Mouse (Mus musculus) embryonic facial prominence, embryonic 11.5 days (tissue): ENCODE data around the gene Dnajc14. TPM values are rescaled to one million over a fixed set of nuclear protein-coding genes. Genes with fewer than 3 reads are reported as not detected.
"Not testable (repeated sequence)": the region's sequence is repeated elsewhere in the genome, so short reads cannot be mapped to it uniquely, and the experiment has no call there.

ENCODE experiments used
- ATAC-seq: fragments of 200-750 bp; cut with Nextera tagmentation; replicated peaks from 2 replicates; pipeline ENCODE4 v1.8.0; 2017; ENCODE audit warnings: low read depth; ENCODE audit not compliant: insufficient number of reproducible peaks, low FRiP score, low TSS enrichment
- DNase-seq: peaks from one replicate; pipeline ENCODE4 v3.0.0-alpha.2; 2015; ENCODE audit warnings: low spot score
- H3K27ac ChIP-seq: fragments of 300-500 bp; sonication (generic); replicated peaks from 2 replicates; pipeline ENCODE4 v1.5.1; 2014; ENCODE audit warnings: mild to moderate bottlenecking, low read depth, low read length, control low read depth
- H3K27me3 ChIP-seq: fragments of 300-500 bp; sonication (generic); 2 replicates; pipeline ENCODE4 v1.6.1; 2014; ENCODE audit warnings: mild to moderate bottlenecking, low read length, moderate library complexity, mixed read lengths; ENCODE audit not compliant: control insufficient read depth, insufficient read depth
- H3K36me3 ChIP-seq: fragments of 300-500 bp; sonication (generic); replicated peaks from 2 replicates; pipeline ENCODE4 v1.6.1; 2014; ENCODE audit warnings: low read depth, mild to moderate bottlenecking, low read length, moderate library complexity, mixed read lengths; ENCODE audit not compliant: control insufficient read depth, insufficient read depth
- H3K4me1 ChIP-seq: fragments of 300-500 bp; sonication (generic); 2 replicates; pipeline ENCODE4 v1.6.1; 2014; ENCODE audit warnings: low read length, mixed read lengths; ENCODE audit not compliant: control insufficient read depth, insufficient read depth
- H3K4me2 ChIP-seq: fragments of 300-500 bp; sonication (generic); 2 replicates; pipeline ENCODE4 v1.6.1; 2014; ENCODE audit warnings: low read depth, mild to moderate bottlenecking, control low read depth, low read length, moderate library complexity
- H3K4me3 ChIP-seq: fragments of 300-500 bp; sonication (generic); 2 replicates; pipeline ENCODE4 v1.5.1; 2014; ENCODE audit warnings: low read depth, low read length, control low read depth
- H3K9ac ChIP-seq: fragments of 300-500 bp; sonication (generic); replicated peaks from 2 replicates; pipeline ENCODE4 v1.6.1; 2014; ENCODE audit warnings: mild to moderate bottlenecking, control low read depth, low read length
- H3K9me3 ChIP-seq: fragments of 300-500 bp; sonication (generic); replicated peaks from 2 replicates; pipeline ENCODE4 v1.6.1; 2016; ENCODE audit warnings: mild to moderate bottlenecking, low read length, inconsistent platforms, mixed read lengths; ENCODE audit not compliant: control insufficient read depth
- WGBS: fragments of 180-500 bp; shearing (Covaris S2); extraction: QIAGEN DNeasy Blood & Tissue Kit; methylation state at CpG from one replicate; pipeline ENCODE4 v1.1.7; 2014; 5-methylcytosine and 5-hydroxymethylcytosine counted together
- polyA plus RNA-seq: library from polyadenylated mRNA; unstranded; fragments of >200 nt; fragmentation: Nextera tagmentation; extraction: Ambion mirVana; gene quantifications from 2 replicates; pipeline ENCODE4 v1.2.1, GENCODE M21; 2014

Gene Dnajc14
- polyA plus RNA-seq, 1 experiment from 2014 or later = 33.8 TPM

DNA sequence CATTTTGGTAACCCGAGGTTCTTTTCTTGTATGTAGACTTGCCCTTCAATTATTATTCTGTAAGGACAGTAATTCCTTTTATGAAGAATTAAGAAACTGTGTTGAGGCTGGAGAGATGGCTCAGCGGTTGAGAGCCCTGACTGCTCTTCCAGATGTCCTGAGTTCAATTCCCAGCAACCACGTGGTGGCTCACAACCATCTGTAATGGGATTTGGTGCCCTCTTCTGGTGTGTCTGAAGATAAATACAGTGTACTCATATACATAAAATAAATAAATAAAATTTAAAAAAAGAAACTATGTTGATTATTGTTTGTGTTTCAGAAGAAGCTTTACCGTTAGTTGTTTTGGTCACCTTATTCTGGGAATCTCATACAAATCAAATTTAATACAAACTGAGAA, 19.2 kb downstream of the Dnajc14 start:
- H3K4me3 ChIP-seq = peak overlapping the region; percentile 87
- peak overlapping the region; percentile 79 for H3K4me2 ChIP-seq
- not testable (repeated sequence) for H3K9ac ChIP-seq, H3K27me3 ChIP-seq, H3K4me1 ChIP-seq, ATAC-seq, DNase-seq, H3K27ac ChIP-seq, H3K36me3 ChIP-seq, H3K9me3 ChIP-seq
- WGBS = 77% methylated on average over 4 of the region's 4 CpGs

DNA sequence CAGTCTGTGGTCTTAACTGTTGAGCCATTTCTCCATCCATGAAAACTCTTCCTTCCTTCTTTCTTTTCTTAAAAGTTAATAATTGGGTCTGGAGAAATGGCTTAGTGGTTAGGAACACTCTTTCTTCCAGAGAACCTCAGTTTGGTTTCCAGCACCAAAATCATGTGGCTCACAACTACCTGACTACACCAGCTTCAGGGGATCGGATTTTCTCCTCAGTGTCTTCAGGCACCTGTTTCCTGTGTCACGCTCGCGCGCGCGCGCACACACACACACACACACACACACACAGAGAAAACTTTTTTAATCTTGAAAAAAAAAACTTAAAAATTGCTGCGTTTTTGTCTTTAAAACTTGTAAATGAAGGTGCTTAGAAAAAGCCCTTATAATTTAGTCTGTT, 20.0 kb downstream of the Dnajc14 start:
- 95% methylated on average over 9 of the region's 9 CpGs for WGBS
- no peak overlapping the region for H3K27ac ChIP-seq
- ATAC-seq (no peak), DNase-seq (no peak)
- peaks cover 1% of the 10 kb centered on the region for H3K36me3 ChIP-seq
- no peak overlapping the region for H3K9ac ChIP-seq
- no peaks in the 10 kb centered on the region for H3K4me1 ChIP-seq
- H3K27me3 ChIP-seq = no peaks in the 10 kb centered on the region
- H3K4me2 ChIP-seq = no peak overlapping the region
- no peak overlapping the region for H3K4me3 ChIP-seq
- H3K9me3 ChIP-seq = no peaks in the 10 kb centered on the region

DNA sequence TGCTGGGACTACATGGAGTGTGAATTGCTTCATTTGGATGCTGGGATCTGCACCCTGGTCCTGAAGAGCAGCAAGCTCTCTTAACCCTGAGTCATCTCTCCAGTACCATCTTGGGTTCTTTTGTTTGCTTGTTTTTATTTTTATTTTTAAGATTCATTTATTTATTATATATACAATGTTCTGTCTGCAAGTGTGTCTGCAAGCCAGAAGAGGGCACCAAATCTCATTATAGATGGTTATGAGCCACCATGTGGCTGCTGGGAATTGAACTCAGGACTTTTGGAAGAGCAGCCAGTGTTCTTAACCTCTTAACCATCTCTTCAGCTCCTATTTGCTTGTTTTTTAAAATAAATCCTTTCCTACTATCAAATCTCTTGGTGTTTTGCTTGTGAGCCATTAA, 33.5 kb downstream of the Dnajc14 start:
- Histone ChIP-seq H3K9me3 (no peaks in the 10 kb centered on the region), H3K27me3 (no peaks in the 10 kb centered on the region), H3K9ac (no peak overlapping the region), H3K27ac (no peak overlapping the region), H3K4me3 (no peak overlapping the region), H3K4me1 (no peaks in the 10 kb centered on the region), H3K36me3 (peaks cover 2% of the 10 kb centered on the region; the same call in 1 of the 2 replicates), H3K4me2 (no peak overlapping the region)
- DNase-seq = no peak
- ATAC-seq = no peak

DNA sequence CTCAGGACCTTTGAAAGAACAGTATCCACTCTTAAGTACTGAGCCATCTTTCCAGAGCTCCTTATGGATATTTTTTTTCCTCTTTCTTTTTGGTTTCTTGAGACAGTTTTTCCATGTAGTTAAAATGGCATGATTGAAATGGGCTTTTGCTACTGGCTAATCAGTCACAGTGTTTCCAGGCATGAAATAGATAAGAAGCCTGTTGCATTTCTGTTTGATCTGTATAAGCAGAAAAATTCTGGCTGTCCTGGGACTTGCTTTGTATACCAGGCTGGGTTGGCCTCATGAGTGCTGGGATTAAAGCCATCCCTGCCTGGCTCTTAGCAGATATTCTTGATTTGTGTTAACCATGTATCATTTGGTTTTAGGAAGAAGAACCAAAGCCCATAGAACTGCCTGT, 35.6 kb downstream of the Dnajc14 start:
- Histone ChIP-seq H3K9ac (no peak overlapping the region), H3K27ac (no peak overlapping the region), H3K4me1 (no peaks in the 10 kb centered on the region), H3K9me3 (no peaks in the 10 kb centered on the region), H3K4me3 (no peak overlapping the region), H3K36me3 (peaks cover 5% of the 10 kb centered on the region), H3K4me2 (no peak overlapping the region), H3K27me3 (no peaks in the 10 kb centered on the region)
- DNase-seq (no peak), ATAC-seq (no peak)

DNA sequence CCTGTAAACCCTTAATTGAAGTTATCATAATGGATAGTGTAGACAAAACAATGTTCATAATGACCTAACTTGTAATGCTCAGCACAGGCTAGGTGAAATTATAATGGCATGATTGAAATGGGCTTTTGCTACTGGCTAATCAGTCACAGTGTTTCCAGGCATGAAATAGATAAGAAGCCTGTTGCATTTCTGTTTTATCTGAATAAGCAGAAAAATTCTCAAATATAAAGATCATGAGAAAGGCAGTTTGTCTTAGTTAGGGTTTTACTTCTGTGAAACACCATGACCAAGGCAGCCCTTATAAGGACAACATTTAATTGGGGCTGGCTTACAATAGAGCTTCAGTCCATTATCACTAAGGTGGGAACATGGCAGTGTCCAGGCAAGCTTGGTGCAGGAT, 36.8 kb downstream of the Dnajc14 start:
- DNase-seq (no peak), ATAC-seq (no peak)
- Histone ChIP-seq H3K27ac (no peak overlapping the region), H3K27me3 (no peaks in the 10 kb centered on the region), H3K4me3 (no peak overlapping the region), H3K4me2 (no peak overlapping the region), H3K9ac (no peak overlapping the region), H3K4me1 (no peaks in the 10 kb centered on the region), H3K9me3 (no peaks in the 10 kb centered on the region), H3K36me3 (peaks cover 5% of the 10 kb centered on the region)

DNA sequence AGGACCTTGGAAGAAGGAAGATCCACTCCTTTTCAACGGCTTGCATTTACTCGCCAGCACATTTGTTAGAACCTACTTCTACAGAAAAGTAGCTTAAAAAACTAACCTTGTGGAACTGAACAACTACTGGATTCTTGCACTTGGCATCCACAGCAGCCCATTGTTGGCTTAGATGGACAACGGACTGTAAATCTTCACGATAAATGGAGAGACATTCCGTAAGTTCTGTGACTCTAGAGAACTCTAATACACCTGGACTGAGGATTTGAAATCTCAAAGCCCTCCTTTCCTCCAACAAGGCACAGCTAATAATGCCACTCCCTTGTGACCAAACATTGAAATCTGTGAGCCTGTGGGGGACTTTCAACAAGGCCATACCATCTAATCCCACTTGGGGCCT, 39.4 kb downstream of the Dnajc14 start:
- 96% methylated on average over 5 of the region's 5 CpGs for WGBS
- Histone ChIP-seq H3K4me1 (no peaks in the 10 kb centered on the region), H3K4me3 (no peak overlapping the region), H3K9me3 (no peaks in the 10 kb centered on the region), H3K27me3 (no peaks in the 10 kb centered on the region), H3K9ac (no peak overlapping the region), H3K4me2 (no peak overlapping the region), H3K36me3 (peaks cover 5% of the 10 kb centered on the region), H3K27ac (no peak overlapping the region)
- no peak for ATAC-seq
- no peak for DNase-seq

DNA sequence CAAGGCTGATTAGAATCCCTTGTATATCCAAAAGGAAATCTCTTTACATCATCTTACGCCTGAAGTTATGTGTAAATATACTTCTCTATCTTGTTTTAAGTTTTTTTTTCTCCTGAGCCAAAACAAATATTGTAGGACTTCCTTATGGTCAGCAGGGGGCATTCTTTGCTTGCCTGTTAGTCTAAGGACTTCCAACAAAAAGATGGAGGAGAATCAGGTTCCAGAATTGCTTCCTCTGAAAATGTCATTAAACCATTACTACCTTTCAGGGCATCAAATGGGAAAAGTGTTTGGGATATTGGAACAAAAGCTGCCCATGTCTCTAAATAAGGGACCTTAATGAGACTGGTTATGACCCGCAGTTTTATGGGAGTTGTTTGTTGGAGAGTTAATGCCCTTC, 41.7 kb downstream of the Dnajc14 start:
- 85% methylated on average over 2 of the region's 2 CpGs for WGBS
- Histone ChIP-seq H3K4me1 (no peaks in the 10 kb centered on the region), H3K36me3 (peaks cover 2% of the 10 kb centered on the region), H3K4me3 (no peak overlapping the region), H3K9me3 (no peaks in the 10 kb centered on the region), H3K9ac (no peak overlapping the region), H3K4me2 (no peak overlapping the region), H3K27ac (no peak overlapping the region), H3K27me3 (no peaks in the 10 kb centered on the region)
- no peak for ATAC-seq
- peak; percentile 73 for DNase-seq

DNA sequence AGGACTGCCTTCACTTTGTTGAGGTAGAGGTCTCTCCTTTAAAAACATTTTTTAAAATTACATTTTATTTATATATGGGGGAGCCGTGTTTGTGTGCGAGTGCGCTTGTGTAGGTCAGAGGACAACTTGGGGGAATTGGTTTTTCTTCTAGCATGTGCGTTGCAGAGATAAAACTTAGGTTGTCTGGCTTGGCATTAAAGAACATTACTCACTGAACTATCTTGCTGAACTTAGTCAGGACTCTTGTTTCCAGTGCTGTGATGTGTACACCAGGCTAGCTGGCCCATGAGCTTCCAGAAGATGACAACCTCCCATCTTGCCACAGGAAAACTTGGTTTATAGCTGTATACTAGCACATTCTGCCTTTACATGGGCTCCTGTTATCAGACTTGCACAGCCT, 42.8 kb downstream of the Dnajc14 start:
- Histone ChIP-seq H3K4me1 (no peaks in the 10 kb centered on the region), H3K9me3 (no peaks in the 10 kb centered on the region), H3K27ac (no peak overlapping the region), H3K9ac (no peak overlapping the region), H3K27me3 (no peaks in the 10 kb centered on the region), H3K36me3 (peaks cover 2% of the 10 kb centered on the region), H3K4me2 (no peak overlapping the region), H3K4me3 (no peak overlapping the region)
- ATAC-seq (no peak), DNase-seq (no peak)
- 96% methylated on average over 4 of the region's 4 CpGs for whole genome bisulfite sequencing

DNA sequence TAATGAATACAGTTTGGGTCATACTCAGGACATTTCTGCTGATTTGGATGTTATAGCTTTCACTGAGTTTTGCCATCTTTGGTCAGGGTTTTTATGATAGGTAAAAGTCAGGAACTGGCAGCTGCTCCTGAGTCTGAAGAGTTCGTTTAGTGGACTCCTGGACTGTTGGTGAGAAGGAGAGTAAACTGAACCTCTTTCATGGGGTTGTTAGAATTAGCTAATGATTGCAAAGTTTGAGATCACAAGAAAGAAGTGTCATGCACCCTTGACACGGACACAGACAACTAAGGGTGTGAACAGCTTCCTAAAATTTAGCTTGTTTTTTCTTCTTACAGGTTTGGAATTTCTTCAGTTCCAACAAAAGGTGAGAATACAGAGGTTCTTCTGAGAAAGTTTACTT, 44.6 kb downstream of the Dnajc14 start:
- ATAC-seq (no peak), DNase-seq (no peak)
- 82% methylated on average over 2 of the region's 2 CpGs for WGBS
- H3K36me3 ChIP-seq = peaks cover under 1% of the 10 kb centered on the region
- H3K4me2 ChIP-seq = no peak overlapping the region
- H3K27ac ChIP-seq = no peak overlapping the region
- H3K4me1 ChIP-seq = no peaks in the 10 kb centered on the region
- no peak overlapping the region for H3K4me3 ChIP-seq
- no peak overlapping the region for H3K9ac ChIP-seq
- H3K27me3 ChIP-seq = no peaks in the 10 kb centered on the region
- H3K9me3 ChIP-seq = no peaks in the 10 kb centered on the region
